Mouse (Mus musculus) heart, postnatal 0 days (tissue): ENCODE measurements around the gene Rhoc. TPM values are rescaled to one million over a fixed set of nuclear protein-coding genes. Genes with fewer than 3 reads are reported as not detected.

Experiments used
- ATAC-seq: fragments of 200-750 bp; cut with Nextera tagmentation; 2 replicates; pipeline ENCODE4 v1.8.0; 2017; ENCODE audit warnings: low read depth, moderate number of reproducible peaks, moderate library complexity; ENCODE audit not compliant: insufficient read depth
- DNase-seq: peaks from one replicate; pipeline ENCODE4 v3.0.0-alpha.2; 2016; ENCODE audit warnings: low spot score
- H3K27ac ChIP-seq: fragments of 300-500 bp; sonication (generic); 2 replicates; pipeline ENCODE4 v1.5.1; 2014; ENCODE audit warnings: low read depth, mild to moderate bottlenecking
- H3K27me3 ChIP-seq: fragments of 300-500 bp; sonication (generic); 2 replicates; pipeline ENCODE4 v1.6.1; 2014; ENCODE audit warnings: low read length, mixed read lengths; ENCODE audit not compliant: control insufficient read depth, insufficient read depth
- H3K36me3 ChIP-seq: fragments of 300-500 bp; sonication (generic); replicated peaks from 2 replicates; pipeline ENCODE4 v1.6.1; 2014; ENCODE audit warnings: low read length, mixed read lengths; ENCODE audit not compliant: control insufficient read depth, insufficient read depth
- H3K4me1 ChIP-seq: fragments of 300-500 bp; sonication (generic); 2 replicates; pipeline ENCODE4 v1.6.1; 2014; ENCODE audit warnings: antibody characterized with exemption; ENCODE audit not compliant: control insufficient read depth, insufficient read depth
- H3K4me2 ChIP-seq: fragments of 300-500 bp; sonication (generic); 2 replicates; pipeline ENCODE4 v1.6.1; 2014; ENCODE audit warnings: low read depth, mild to moderate bottlenecking, low read length, moderate library complexity
- H3K4me3 ChIP-seq: fragments of 300-500 bp; sonication (generic); 2 replicates; pipeline ENCODE4 v1.5.1; 2014; ENCODE audit warnings: low read depth, low read length
- H3K9ac ChIP-seq: fragments of 300-500 bp; sonication (generic); replicated peaks from 2 replicates; pipeline ENCODE4 v1.6.1; 2014; ENCODE audit warnings: low read depth, low read length, mixed read lengths
- H3K9me3 ChIP-seq: fragments of 300-500 bp; sonication (generic); replicated peaks from 2 replicates; pipeline ENCODE4 v1.6.1; 2016; ENCODE audit warnings: low read length; ENCODE audit not compliant: control insufficient read depth
- CTCF ChIP-seq: IDR thresholded peaks from 2 replicates; pipeline ENCODE4 v1.5.1; 2016; ENCODE audit warnings: antibody characterized with exemption, control low read depth, low read depth
- EP300 ChIP-seq: IDR thresholded peaks from 2 replicates; pipeline ENCODE4 v1.6.1; 2016; ENCODE audit warnings: antibody characterized with exemption, low read depth
- WGBS: fragments of 180-500 bp; shearing (Covaris S2); extraction: QIAGEN DNeasy Blood & Tissue Kit; methylation state at CpG from one replicate; pipeline ENCODE4 v1.1.7; 2014; 5-methylcytosine and 5-hydroxymethylcytosine counted together
- polyA plus RNA-seq: library from polyadenylated mRNA; unstranded; fragments of >200 nt; fragmentation: Nextera tagmentation; extraction: Ambion mirVana; gene quantifications from 2 replicates; pipeline ENCODE4 v1.2.1, GENCODE M21; 2015
- total RNA-seq: library from RNA; depleted of rRNA; stranded (reverse); fragments of >200 nt; gene quantifications from 2 replicates; pipeline ENCODE4 v1.2.3, GENCODE M21; 2014; ENCODE audit warnings: low replicate concordance

The Rhoc gene
- total and polyA plus RNA-seq, 2 experiments from 2014 or later, result 165 to 170 TPM

DNA sequence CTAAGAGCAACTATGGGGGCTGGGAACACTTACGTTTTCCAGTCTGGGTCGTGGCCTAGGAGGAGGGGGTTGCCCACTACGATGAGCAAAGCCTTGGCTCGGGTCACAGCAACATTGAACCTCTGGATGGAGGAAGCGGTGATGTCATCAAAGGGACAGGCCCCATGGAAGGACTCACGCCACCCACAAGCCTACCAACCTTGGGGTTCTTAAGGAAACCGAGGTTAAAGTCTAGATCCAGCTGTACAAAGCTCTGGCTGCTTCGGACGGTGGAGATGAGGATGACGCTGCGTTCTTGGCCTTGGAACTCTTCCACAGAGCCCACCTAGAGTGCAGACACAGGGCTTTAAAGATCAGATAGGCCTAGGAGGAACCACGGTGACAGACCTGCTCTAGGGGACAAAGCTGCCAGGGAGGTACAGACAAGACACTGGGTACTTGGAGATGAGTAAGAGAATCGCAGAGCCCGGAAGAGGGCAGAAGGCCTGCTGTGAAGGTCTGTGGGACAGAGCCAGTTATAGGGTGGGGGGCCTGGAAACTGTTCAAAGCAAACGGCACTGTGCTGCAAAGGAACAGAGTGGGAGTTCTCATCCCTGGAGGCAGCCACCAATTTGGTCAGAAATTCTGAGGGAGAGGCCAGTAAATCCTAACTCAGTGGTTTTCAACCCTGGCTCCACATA lies 7.6 kb downstream of the Rhoc start:
- H3K9ac ChIP-seq, result no peak overlapping the region
- no peaks in the 10 kb centered on the region for H3K27me3 ChIP-seq
- peaks cover 30% of the 10 kb centered on the region for H3K4me1 ChIP-seq
- H3K27ac ChIP-seq, result 0 out of 2 replicates have a peak overlapping the region, but pooled peaks have one; percentile 66
- H3K4me3 ChIP-seq, result no peak overlapping the region
- no peak overlapping the region for H3K4me2 ChIP-seq
- WGBS, result 66% methylated on average over 15 of the region's 15 CpGs
- no peak for TF ChIP-seq CTCF
- TF ChIP-seq EP300, result no peak
- no peaks in the 10 kb centered on the region for H3K9me3 ChIP-seq
- ATAC-seq (no peak), DNase-seq (no peak)
- peaks cover 56% of the 10 kb centered on the region for H3K36me3 ChIP-seq

DNA sequence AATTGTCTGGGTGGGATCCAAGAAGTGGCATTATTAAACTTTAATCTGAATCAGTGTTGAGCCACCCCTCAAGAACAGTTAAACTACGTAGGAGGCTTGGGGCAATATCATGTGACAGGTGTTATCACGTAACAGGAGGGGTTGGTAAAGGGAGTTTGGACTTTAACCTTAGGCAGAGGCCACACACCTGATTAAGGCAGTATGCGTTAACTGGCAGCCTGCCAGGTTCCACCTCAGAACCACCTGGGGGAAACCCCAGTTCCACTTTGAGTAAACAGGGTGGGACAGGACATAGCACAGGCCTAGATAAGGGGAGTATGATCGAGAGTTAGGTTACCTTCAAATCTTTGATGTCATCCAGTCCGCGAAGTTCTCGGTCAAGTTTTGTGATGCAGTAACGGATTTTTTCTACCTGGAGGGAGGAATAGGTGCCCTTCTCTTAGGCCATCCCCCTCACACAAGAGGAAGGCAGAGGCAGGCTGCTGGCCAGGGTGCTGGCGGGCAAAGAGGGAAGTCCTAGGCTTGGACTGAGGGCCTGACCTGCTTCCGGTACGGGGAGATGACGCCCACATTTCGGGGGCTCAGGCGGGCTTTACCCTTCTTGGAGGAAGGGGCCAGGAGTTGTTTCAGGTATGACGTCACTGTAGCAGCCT lies 8.4 kb downstream of the Rhoc start:
- no peak overlapping the region for H3K27ac ChIP-seq
- H3K9ac ChIP-seq, result no peak overlapping the region
- TF ChIP-seq EP300 (no peak), CTCF (no peak)
- DNase-seq (no peak), ATAC-seq (no peak)
- H3K4me3 ChIP-seq, result no peak overlapping the region
- 73% methylated on average over 15 of the region's 15 CpGs for WGBS
- H3K27me3 ChIP-seq, result no peaks in the 10 kb centered on the region
- H3K4me2 ChIP-seq, result no peak overlapping the region
- H3K36me3 ChIP-seq, result peaks cover 64% of the 10 kb centered on the region
- peaks cover 23% of the 10 kb centered on the region for H3K4me1 ChIP-seq
- no peaks in the 10 kb centered on the region for H3K9me3 ChIP-seq

DNA sequence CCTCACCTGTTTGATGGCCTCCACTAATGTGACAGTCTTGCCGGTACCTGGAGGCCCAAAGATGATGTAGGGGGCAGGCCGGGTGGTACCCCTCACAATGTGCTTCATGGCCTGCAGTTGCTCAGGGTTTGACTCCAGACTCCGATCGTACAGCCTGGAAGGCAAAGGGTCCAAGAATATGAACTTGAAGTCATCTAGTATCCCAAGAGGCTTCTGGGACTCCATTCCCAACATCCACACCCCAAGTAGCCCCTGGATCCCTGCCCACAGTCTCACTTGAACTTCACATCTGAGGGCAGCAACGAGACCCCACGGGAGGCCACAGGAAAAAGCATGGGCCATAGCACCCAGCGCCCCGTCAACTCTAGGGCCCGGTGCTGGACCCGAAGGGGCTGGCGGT lies 12.5 kb downstream of the Rhoc start:
- Histone ChIP-seq H3K9ac (no peak overlapping the region), H3K4me2 (no peak overlapping the region), H3K4me1 (peaks cover 3% of the 10 kb centered on the region), H3K36me3 (peaks cover 89% of the 10 kb centered on the region), H3K9me3 (no peaks in the 10 kb centered on the region), H3K27ac (no peak overlapping the region), H3K4me3 (no peak overlapping the region), H3K27me3 (no peaks in the 10 kb centered on the region)
- ATAC-seq (no peak), DNase-seq (no peak)
- WGBS, result 91% methylated on average over 11 of the region's 11 CpGs
- no peak for TF ChIP-seq CTCF
- TF ChIP-seq EP300, result no peak

DNA sequence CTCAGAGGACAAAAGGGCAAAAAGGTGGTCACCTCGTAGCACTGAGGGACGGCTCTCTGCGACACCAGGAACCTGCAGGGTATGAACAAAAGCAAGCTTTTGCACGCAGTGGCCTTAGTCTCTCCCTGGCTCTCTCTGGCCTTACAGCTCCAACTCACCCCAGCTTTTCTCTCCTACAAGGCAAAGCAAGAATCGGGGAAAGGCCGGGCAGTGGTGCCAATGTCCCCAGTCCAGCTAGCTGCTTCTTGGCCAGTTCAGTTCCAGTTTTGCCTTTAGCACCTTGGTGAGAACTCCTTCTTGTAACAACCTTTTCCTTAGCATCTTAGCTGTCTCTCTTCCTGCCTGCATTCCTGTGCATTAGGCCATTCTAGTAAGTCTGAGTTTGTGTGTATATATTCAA lies 13.3 kb downstream of the Rhoc start:
- H3K4me3 ChIP-seq, result no peak overlapping the region

DNA sequence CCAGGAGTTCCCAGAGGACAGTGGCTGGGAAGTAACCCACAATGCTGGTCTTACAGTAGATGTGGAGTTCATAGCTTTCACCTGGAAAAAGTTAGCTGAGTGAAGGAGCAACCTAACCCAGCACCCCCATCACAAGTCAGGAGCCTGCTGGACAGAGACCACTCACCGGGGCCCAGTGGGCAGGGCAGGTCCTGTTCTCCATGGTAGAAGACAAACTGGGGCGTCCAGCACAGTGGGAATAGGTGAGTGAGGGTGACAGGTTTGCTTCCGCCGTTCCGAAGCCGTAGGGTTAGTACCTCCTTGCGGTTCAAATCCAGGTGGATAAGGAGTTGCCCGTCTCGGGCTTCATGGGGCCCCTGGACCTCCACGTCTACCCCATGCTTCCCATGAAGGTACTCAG lies 16.1 kb downstream of the Rhoc start:
- Histone ChIP-seq H3K36me3 (peaks cover 67% of the 10 kb centered on the region), H3K4me1 (peaks cover 7% of the 10 kb centered on the region), H3K4me2 (no peak overlapping the region), H3K9me3 (no peaks in the 10 kb centered on the region), H3K27me3 (no peaks in the 10 kb centered on the region), H3K27ac (no peak overlapping the region), H3K9ac (no peak overlapping the region), H3K4me3 (no peak overlapping the region)
- WGBS, result 92% methylated on average over 10 of the region's 10 CpGs
- no peak for DNase-seq
- TF ChIP-seq EP300, result no peak
- no peak for TF ChIP-seq CTCF
- ATAC-seq, result no peak

More for the DNA sequence above, 13.3 kb downstream of the Rhoc start:
- no peak overlapping the region for H3K27ac ChIP-seq
- H3K27me3 ChIP-seq, result no peaks in the 10 kb centered on the region
- DNase-seq (no peak), ATAC-seq (no peak)
- no peaks in the 10 kb centered on the region for H3K9me3 ChIP-seq
- no peak for TF ChIP-seq EP300
- no peak for TF ChIP-seq CTCF
- H3K4me1 ChIP-seq, result peaks cover 7% of the 10 kb centered on the region
- H3K9ac ChIP-seq, result no peak overlapping the region
- 92% methylated on average over 6 of the region's 6 CpGs for whole genome bisulfite sequencing
- H3K4me2 ChIP-seq, result no peak overlapping the region
- peaks cover 82% of the 10 kb centered on the region for H3K36me3 ChIP-seq

- Histone ChIP-seq H3K27ac (no peak overlapping the region), H3K36me3 (peaks cover 55% of the 10 kb centered on the region), H3K9me3 (no peaks in the 10 kb centered on the region), H3K9ac (no peak overlapping the region), H3K4me2 (no peak overlapping the region), H3K27me3 (no peaks in the 10 kb centered on the region), H3K4me1 (peaks cover 7% of the 10 kb centered on the region), H3K4me3 (no peak overlapping the region)
- ATAC-seq (peak; percentile 82; the same call in 1 of the 2 replicates), DNase-seq (no peak)
- TF ChIP-seq EP300, result no peak
- no peak for TF ChIP-seq CTCF
- 27% methylated on average over 9 of the region's 9 CpGs for WGBS
Measured at GRCm38 (mm10) chr3:104805539-104805938, 17.4 kb downstream of the Rhoc start.
